Mouse (Mus musculus) spleen, adult 2 months (tissue): ENCODE data around the gene Filip1l.

ENCODE experiments used
- CTCF ChIP-seq: fragments of 200-500 bp; IDR thresholded peaks from 2 replicates; pipeline ENCODE4 v1.5.1; 2011; ENCODE audit warnings: mild to moderate bottlenecking, inconsistent platforms; ENCODE audit not compliant: insufficient read depth, insufficient read length, insufficient replicate concordance; ENCODE audit errors: extremely low read depth
- POLR2A ChIP-seq: fragments of 200-500 bp; IDR thresholded peaks from 2 replicates; pipeline ENCODE4 v1.6.1; 2011; ENCODE audit warnings: low read depth, low read length, inconsistent platforms

DNA sequence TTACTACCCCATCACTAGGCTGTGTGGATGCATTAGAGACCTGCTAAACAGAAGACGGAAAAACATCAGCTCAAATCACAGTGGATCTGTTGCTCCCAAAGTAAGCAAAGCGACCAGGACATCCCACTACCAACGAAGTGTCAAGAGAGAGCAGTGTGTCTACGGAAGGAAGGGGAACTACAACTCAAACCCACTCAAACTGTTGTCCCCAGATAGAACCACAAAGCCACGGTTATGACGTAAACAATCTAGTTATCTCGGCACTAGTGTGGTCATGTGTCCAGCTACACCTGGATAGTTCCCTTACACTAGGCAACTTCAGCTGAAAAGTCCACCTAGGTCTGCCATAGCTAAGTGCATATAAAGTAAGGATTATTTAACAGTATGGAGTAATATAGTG lies 11.6 kb downstream of the Filip1l start:
- TF ChIP-seq CTCF (no peak), POLR2A (no peak)
